Mouse (Mus musculus) adipocyte (in vitro differentiated cells): Measurements from ENCODE around the gene Lefty1.
"Not testable (repeated sequence)": the region's sequence is repeated elsewhere in the genome, so short reads cannot be mapped to it uniquely, and the experiment has no call there.

ENCODE experiments used
- DNase-seq: peaks from one replicate; pipeline ENCODE4 v3.0.0-alpha.2; 2016; ENCODE audit warnings: low spot score

The Lefty1 gene

DNA sequence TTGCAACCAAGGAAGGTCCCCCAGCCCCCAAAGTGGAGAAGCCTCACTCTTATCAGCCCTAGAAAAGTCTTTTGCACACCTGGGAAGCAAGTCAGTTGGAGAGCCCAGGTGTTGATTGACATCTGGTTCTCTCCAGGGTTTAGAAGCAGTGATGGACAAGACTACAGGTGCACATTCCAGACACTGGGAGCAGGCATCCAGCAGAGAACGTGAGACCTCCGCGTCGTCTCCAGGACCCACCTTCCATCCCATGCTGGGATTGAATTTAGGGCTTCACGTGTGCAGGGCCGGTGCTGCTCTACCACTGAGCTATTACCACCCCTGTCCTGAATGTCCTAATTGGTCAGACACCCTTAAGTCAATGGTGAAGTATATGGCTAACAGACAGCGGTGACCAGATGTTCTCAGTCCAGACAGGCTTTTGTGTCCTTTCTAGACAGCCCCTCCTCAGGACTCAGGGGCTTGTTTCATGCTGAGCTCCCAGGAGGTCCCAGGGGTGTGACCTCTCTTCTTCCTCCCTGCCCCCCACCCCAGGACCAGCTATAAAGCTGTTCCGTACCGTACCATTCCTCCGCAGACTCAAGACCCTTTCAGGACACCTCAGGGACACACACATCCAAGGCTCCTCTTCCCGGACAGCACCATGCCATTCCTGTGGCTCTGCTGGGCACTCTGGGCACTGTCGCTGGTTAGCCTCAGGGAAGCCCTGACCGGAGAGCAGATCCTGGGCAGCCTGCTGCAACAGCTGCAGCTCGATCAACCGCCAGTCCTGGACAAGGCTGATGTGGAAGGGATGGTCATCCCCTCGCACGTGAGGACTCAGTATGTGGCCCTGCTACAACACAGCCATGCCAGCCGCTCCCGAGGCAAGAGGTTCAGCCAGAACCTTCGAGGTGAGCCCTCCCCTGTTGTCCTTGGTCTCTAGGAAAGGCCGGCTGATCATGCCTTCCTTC, at the start of gene Lefty1:
Lefty1 (plus strand) TSS at position 556 of the 953 bp plus-strand sequence.
- no peak for DNase-seq

DNA sequence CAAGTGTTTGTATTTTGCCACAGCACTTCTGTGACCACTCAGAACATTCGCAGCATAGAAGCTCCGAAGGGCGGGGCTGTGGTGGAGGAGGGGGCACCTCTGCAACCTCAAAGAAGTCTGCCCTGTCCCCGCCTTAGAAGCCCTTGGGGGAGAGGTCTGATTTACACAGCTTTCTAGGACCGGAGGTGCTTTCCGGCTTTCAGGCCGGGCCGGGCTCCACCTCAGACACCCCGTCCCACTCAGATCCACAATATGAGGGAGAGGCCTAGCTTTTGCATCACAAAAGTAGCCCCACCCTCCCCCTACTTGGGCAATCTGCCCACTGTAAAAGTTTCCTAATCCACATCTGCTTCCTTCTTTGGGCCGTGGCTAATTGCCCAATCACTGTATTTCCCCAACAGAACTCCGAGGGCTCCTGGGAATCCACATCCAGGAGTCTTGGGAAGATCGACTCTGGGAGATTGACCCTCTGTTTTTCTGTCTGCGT, 46.2 kb upstream of the Lefty1 start:
- DNase-seq, result peak; percentile 98

DNA sequence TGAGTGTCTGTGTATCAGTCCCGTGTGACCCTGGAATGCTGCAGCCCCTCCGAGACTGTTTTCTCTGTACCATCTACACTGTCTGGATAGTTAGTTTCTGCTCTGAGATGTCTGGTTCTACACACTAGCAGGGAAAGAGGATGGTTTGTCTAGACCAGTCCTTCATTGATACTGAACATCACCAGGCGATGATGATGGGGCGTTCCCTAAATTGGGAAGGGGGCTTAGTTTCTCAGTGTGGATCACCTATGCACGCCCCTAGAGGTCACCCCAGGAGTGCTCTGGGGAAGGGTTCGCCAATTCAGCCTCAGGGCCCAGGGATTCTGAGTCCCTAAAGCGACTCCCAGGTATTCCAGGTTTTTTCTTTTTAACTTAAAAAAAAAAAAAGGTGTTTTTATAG, 45.6 kb upstream of the Lefty1 start:
- DNase-seq, result no peak

DNA sequence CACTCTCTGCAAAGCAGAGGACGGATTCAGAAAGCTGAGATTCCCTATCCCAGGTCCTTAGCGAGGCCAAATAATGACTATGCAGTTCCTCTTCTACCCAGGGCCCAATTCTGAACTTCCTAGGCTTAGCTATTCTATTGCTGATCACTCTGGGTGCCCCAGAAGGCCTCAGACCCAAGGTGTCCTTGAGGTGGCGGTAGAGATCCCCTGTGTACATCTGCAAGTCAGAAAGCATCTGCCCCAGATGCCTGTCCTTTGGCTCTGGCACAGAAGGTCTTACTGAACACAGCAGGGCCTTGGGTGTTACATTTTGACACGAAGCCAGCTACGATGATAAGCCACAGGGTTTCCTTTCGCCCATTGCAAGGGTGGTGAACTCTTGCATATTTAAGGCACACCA, 45.0 kb upstream of the Lefty1 start:
- DNase-seq, result peak; percentile 61

DNA sequence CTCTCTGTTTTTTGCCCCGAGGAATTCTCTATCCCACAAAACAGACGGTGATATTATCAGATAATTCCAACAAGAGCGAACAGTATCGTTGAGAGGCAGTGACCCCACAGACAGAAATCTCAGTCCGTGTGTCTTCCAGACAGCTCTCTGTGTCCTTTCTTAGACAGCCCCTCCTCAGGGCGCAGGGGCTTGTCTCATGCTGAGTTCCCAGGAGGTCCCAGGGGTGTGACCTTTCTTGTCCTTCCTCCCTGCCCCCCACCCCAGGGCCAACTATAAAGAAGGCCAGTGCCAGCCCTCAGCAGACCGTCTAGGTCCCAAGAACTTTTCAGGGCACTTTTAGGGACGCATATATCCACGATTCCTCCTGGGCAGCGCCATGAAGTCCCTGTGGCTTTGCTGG, 42.0 kb upstream of the Lefty1 start, which contains the start of gene Lefty2:
Lefty2 (plus strand) TSS at position 301 of the 400 bp plus-strand sequence.
- no peak for DNase-seq

DNA sequence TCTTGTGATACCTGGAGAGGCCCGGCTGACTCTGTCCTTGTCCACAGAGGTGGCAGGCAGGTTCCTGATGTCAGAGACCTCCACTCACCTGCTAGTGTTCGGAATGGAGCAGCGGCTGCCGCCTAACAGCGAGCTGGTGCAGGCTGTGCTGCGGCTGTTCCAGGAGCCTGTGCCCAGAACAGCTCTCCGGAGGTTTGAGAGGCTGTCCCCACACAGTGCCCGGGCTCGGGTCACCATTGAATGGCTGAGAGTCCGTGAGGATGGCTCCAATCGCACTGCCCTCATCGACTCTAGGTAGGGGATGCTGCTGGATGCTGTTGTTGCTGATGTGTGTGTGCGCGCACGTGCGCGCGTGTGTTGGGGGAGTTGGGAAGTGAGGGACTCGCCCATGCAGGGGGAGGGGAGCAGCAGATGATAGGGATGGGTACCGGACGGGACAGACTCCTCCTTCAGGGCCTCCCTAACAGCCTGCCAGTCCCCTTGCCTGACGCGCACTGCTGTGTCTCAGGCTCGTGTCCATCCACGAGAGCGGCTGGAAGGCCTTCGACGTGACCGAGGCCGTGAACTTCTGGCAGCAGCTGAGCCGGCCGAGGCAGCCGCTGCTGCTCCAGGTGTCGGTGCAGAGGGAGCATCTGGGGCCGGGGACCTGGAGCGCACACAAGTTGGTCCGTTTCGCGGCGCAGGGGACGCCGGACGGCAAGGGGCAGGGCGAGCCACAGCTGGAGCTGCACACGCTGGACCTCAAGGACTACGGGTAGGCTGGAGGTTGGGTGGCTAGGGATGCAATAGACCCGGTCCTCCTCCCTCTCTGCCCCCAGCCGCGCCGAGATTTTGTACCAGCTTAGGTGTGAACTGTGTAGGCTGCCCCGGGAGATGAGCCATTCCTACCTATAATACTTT, 40.5 kb upstream of the Lefty1 start:
- DNase-seq, result not testable (repeated sequence)

DNA sequence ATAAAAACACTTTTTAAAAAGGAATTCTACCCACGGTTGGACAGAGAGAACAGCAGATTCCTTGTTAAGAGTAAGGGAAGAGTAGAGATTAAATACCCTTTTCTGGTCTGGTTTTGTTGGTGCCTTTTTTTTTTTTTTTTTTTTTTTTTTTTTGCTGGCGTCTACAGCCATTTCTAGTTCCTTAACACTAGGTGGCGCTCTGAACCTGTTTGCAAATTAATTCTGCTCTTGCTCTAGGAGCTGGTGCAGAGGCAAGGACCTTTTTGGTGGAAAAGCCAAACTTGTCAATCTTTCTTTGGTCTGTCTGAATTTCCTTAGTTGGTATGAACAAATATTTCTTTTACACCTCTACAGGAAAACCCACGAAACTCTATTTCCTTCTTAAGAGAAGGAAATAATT, 33.7 kb upstream of the Lefty1 start:
- peak; percentile 80 for DNase-seq

DNA sequence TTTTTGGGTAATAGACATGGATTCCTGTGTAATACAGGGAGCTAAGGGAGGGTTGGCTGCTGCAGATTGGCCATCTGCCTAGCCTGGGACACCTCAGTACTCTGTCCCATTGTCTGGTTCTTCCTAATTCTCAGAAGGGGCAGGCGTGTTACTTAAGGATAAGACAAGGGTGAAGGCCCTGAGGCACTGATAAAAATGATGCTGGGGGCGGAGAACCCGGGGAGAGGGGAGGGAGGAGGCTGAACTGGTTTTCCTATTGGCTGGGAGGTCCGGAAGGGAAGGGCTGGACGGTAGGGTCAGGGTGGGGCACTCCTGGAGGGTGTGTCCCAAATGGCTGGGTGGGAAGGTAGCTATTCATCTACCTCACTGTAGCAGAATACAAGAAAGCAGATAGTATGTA, 31.9 kb upstream of the Lefty1 start:
- DNase-seq, result no peak

DNA sequence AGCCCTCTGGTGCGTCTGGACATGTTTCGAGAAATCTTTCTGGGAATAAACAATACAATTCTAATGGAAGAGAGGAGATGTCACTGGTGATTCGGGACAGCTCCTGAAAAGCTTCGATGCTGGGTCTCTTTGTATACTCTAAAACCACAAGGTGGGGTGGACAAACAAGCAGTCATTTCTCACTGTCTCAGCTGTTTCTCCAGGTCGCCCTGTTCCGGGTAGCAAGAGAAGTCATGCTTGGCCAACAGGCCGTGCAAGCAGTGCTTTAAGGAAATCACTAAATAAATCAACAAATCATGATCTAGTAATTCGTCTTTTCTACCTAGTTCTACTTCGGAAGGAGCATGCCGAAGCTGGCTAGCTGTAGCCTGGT, 31.2 kb upstream of the Lefty1 start:
- no peak for DNase-seq

DNA sequence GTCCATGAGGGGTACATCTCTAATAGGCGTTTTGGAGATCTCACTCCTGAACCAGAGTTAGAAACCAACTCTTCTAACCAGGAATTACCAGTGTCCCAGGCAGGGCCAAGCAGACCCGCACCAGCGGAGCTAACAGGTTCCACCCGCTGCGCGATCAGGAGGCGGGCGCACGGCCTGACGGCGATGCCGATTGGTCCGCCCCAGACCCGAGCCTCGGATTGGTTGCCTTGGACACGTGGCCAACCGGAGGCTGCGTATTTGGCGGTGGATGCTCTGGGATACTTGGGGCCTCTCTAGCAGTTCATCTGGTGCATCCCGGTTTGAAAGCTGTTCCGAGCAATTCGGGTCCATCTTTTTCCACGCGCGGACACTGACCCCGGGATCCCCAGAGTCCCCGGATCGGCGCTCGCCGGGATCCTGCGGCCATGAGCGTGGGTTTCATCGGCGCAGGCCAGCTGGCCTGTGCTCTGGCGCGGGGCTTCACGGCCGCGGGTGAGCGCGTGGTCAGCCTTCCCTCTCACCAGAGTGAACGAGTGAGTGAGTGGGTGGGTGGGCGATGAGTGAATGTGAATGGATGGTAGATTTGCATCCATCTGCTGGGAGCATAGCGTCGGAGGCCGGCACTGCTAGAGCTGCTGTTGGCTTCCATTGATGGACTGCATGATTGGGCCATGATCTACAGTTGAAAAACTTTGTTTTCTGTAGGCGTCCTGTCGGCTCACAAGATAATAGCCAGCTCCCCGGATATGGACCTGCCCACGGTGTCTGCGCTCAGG, 30.6 kb upstream of the Lefty1 start, which contains the start of gene Pycr2:
Pycr2 (plus strand) TSS at position 255 of the 776 bp plus-strand sequence.
- DNase-seq, result peak; percentile 94

DNA sequence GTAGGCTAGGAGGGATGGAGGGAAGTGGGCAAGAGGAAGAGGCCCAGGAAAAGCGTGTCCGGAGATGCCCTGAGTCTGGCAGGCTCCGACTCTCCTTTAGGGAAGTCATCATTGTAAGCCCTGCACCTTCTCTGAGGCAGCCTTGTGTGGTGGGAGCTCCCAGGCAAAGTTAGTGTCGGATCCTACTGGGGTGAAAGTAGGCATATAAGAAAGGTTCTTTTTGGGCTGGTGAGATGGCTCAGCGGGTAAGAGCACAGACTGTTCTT, 30.1 kb upstream of the Lefty1 start:
- DNase-seq, result no peak

DNA sequence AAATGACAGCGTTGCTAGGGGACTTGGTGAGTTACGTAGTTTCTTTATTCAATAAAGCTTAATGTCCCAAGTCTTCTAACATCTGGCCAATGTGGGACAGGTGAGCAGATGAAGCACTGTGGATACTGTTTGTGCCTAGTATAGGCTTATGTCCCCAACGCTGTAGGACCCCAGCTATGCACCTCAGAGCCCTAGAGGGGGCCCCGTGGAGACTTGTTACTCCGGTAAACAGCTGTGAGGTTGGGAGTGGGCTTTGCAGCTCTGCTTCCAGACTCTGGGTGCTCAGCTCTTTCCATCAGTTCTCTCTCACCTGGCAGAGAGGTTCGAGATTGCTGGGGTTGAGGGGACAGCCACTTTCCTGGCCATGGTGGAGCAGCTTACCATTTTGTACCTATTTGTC, 29.5 kb upstream of the Lefty1 start:
- DNase-seq, result no peak

DNA sequence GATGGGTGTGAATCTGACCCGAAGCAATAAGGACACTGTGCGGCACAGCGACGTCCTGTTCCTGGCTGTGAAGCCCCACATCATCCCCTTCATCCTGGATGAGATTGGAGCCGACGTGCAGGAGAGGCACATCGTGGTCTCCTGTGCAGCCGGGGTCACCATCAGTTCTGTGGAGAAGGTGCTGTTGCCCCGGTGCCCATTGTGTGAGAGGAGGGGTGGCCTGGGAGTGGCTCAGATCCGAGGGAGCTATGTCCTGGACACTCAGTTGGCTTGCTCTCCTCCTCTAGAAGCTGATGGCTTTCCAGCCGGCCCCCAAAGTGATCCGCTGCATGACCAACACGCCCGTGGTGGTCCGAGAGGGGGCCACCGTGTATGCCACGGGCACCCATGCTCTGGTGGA, 28.9 kb upstream of the Lefty1 start:
- DNase-seq, result no peak

DNA sequence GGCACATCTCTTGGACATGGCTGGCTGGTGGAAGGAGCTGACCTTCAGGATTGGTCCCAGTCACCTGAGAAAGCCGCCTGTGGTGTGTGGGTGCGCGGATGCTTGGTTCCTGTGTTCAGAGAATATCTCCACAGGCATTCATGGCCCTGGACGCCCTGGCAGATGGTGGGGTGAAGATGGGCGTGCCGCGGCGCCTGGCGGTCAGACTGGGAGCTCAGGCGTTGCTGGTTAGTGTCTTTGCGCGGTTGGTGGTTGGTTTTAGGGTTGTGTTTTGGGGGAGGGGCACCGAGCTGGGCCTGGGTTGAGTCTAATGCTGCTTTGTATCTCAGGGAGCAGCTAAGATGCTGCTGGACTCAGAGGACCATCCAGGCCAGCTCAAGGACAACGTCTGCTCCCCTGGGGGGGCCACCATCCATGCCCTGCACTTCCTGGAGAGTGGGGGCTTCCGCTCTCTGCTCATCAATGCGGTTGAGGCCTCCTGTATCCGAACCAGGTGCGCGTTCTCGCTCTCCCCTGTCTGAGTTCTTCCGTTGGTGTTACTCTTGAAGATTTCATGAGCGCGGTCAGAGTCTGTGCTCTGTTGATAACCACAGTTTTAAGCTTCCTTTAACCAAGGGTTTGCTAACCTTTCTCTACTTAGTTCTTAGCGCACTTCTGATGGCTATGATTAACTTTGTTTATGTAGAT, 28.2 kb upstream of the Lefty1 start:
- no peak for DNase-seq

DNA sequence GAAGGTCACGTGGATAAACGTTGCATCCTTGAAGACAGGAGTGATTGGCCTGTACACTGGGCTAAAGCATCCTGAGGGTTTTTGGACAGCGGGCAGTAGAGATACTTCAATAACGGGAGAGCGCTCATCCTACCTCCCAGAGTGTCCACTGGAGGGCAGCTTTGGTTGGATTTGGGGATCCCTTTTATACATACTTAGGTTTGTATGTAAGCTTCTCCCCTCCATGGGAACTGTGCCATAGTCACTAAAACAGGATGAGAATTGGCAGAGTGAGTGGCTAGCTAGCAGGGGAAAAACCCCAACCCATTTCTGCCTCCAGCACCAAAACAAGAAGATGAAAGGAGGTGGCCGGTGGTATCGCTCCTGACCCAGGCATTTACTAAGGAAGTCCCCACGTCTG, 23.7 kb upstream of the Lefty1 start:
- no peak for DNase-seq

DNA sequence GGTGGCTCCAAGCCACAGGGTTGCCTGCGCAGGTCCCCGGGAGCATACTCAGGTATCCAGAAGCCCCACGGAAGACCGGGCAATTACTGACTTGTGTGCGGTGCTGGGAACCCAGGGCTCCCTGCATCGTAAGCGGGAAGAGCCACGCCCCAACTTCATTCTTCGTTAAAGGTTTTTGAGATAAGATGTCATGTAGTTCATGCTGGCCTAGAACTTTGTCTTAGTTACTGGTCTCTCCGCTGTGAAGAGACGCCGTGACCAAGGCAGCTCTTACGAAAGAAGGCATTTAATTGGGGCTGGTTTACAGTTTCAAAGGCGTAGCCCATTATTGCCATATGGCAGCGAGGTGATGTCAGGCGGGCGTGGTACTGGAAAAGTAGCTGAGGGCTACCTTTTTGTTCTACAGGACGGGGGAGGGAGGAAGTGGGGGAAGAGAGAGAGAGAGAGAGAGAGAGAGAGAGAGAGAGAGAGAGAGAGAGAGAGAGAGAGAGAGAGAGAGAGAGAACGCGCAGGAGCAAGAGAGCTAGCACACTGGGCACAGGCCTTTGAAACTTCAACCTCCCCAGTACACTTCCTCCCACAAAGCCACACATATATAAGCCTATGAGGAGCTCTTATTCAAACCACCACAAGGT, 23.1 kb upstream of the Lefty1 start:
- no peak for DNase-seq

DNA sequence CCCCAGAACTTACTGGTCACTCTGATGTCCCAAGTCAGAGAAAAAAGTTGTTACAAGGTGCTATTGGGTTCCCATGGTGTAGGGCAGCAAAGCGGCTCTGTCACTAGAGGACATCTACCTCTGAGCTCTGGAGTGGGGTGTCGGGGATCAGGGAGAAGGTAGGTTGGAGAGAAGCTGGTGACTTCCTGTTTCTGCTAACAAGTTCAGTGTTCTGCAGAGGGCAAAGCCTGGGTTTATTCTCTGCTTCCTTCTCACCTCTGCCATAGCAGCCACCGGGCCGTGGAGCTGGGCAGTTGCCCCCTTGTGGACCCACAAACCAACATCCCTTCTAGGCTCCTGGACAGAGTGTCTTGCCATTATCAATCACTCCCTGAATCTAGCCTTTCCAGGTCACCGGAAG, 22.0 kb upstream of the Lefty1 start:
- DNase-seq, result no peak

DNA sequence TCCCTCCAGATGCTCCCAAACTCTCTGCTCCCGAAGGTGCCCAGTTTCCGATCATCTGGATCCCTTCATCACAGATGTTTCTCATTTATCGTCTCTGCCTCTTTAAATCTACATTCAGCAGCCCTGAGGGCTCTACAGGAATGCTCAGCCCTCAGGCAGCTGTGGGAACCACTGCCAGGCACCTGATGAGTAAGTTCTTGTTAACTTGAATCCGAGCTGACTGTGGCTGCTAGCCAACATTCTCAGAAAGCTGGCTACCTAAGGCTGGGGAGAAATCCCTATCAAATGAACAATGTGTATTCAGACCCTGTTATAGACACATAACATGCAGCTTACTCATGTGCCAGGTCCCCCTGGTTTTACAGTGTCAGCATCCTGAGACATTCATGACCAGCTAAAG, 21.0 kb upstream of the Lefty1 start:
- DNase-seq, result no peak

DNA sequence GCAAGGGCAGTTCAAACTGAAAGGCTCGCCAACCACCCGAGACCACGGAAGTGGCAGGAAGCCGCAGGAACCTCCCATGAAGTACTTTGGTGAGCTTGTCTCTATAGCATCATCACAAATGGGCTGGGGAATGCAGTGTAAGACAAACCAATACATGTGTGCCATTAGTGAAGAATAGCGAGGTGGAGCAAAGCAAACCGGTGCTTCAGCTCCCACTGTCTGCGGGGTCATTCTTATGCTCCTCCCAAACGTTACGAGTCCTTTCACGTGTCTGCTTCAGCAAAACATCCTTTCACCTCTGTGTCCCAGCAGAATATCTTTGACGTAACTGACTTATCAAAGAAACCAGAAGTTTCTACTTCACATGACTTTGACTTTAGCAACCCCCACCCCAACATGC, 18.4 kb upstream of the Lefty1 start:
- DNase-seq, result no peak

DNA sequence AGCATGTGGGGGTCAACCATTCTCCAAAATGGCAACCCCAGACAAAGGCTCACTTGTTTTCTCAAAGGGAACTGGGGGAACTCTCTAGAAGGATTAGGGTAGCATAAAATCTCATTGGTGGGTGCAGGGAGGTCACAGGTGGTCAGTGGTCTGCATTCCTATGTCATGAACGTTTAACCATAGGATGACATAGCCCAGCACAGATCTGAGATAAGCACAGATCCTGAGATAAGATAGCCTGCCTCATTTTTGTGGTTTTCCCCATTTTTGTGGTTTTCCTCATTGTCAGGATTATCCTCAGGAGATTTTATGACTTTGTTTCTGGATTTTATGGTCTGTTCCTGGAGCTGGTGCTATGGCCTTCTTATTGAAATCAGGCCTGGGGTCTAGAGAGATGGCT, 17.8 kb upstream of the Lefty1 start:
- DNase-seq, result no peak

DNA sequence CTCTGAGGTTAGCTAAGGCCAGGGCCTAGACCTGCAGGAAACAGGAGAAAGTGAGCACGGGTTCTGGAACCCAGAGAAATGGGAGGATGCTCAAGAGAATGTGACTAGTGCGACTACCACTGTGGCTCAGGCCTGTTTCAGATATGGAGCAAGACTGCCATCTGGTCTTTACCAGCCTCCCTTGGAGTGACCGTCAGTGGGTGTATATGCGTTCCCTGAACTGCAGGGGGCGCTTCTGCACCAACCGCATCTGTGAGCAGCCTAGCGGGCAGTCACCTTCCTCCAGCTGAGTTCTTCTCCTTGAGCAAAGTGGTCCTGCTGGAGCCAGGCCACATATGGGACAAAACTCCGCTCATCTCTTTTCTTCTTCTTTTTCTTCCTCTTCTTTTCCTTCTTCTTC, 15.1 kb upstream of the Lefty1 start:
- no peak for DNase-seq
